Mouse (Mus musculus): Measurements from ENCODE around the gene Rassf7. TPM values are rescaled to one million over a fixed set of nuclear protein-coding genes. Genes with fewer than 3 reads are reported as not detected.

The Rassf7 gene
- polyA plus RNA-seq, 1 experiment from 2014 or later: 61.5 TPM

- 86% methylated on average over 5 of the region's 5 CpGs for WGBS
Observed at GRCm38 (mm10) chr7:141205504-141205903, 10.2 kb upstream of the Rassf7 start.

GRCm38 (mm10) chr7:141206182-141206937 lies 9.3 kb upstream of the Rassf7 start:
- Histone ChIP-seq H3K27ac (no peak overlapping the region), H3K4me3 (replicated peaks; ENCODE audit: low read depth, low read length) (no peak overlapping the region), H3K4me2 (ENCODE audit: low read length) (no peak overlapping the region), H3K9me3 (replicated peaks; ENCODE audit: low read length) (no peaks in the 10 kb centered on the region), H3K9ac (ENCODE audit: low read depth, low read length) (no peak overlapping the region), H3K4me1 (replicated peaks; ENCODE audit: insufficient read depth, low read length) (no peaks in the 10 kb centered on the region), H3K27me3 (ENCODE audit: insufficient read depth, low read length) (no peaks in the 10 kb centered on the region), H3K36me3 (ENCODE audit: insufficient read depth, low read length) (no peaks in the 10 kb centered on the region)
- ATAC-seq (replicated peaks; ENCODE audit: low FRiP score, low read depth) (no peak), DNase-seq (ENCODE audit: low spot score) (no peak)
- TF ChIP-seq CTCF (IDR thresholded peaks at IDR 0.05; ENCODE audit: low read depth): no peak
- 86% methylated on average over 18 of the region's 18 CpGs for WGBS

More at GRCm38 (mm10) chr7:141205504-141205903, 10.2 kb upstream of the Rassf7 start:
- H3K4me3 ChIP-seq (replicated peaks; ENCODE audit: low read depth, low read length): no peak overlapping the region
- H3K9me3 ChIP-seq (replicated peaks; ENCODE audit: low read length): no peaks in the 10 kb centered on the region
- H3K4me2 ChIP-seq (ENCODE audit: low read length): no peak overlapping the region
- ATAC-seq (replicated peaks; ENCODE audit: low FRiP score, low read depth) (no peak), DNase-seq (ENCODE audit: low spot score) (no peak)
- no peak overlapping the region for H3K27ac ChIP-seq
- no peak overlapping the region for H3K9ac ChIP-seq (ENCODE audit: low read depth, low read length)
- H3K4me1 ChIP-seq (replicated peaks; ENCODE audit: insufficient read depth, low read length): no peaks in the 10 kb centered on the region
- TF ChIP-seq CTCF (IDR thresholded peaks at IDR 0.05; ENCODE audit: low read depth): no peak
- H3K27me3 ChIP-seq (ENCODE audit: insufficient read depth, low read length): no peaks in the 10 kb centered on the region
- H3K36me3 ChIP-seq (ENCODE audit: insufficient read depth, low read length): no peaks in the 10 kb centered on the region

- no peak for TF ChIP-seq CTCF (IDR thresholded peaks at IDR 0.05; ENCODE audit: low read depth)
- ATAC-seq (replicated peaks; ENCODE audit: low FRiP score, low read depth): no peak
Observed at GRCm38 (mm10) chr7:141209526-141209925, 6.1 kb upstream of the Rassf7 start.

GRCm38 (mm10) chr7:141210137-141210536 lies 5.5 kb upstream of the Rassf7 start:
- ATAC-seq (replicated peaks; ENCODE audit: low FRiP score, low read depth) (no peak), DNase-seq (ENCODE audit: low spot score) (no peak)
- Histone ChIP-seq H3K9ac (ENCODE audit: low read depth, low read length) (no peak overlapping the region), H3K27ac (no peak overlapping the region), H3K36me3 (ENCODE audit: insufficient read depth, low read length) (no peaks in the 10 kb centered on the region), H3K4me1 (replicated peaks; ENCODE audit: insufficient read depth, low read length) (no peaks in the 10 kb centered on the region), H3K27me3 (ENCODE audit: insufficient read depth, low read length) (no peaks in the 10 kb centered on the region), H3K4me3 (replicated peaks; ENCODE audit: low read depth, low read length) (no peak overlapping the region), H3K9me3 (replicated peaks; ENCODE audit: low read length) (no peaks in the 10 kb centered on the region), H3K4me2 (ENCODE audit: low read length) (no peak overlapping the region)
- 66% methylated on average over 12 of the region's 12 CpGs for WGBS
- no peak for TF ChIP-seq CTCF (IDR thresholded peaks at IDR 0.05; ENCODE audit: low read depth)

More at GRCm38 (mm10) chr7:141209526-141209925, 6.1 kb upstream of the Rassf7 start:
- H3K9me3 ChIP-seq (replicated peaks; ENCODE audit: low read length): no peaks in the 10 kb centered on the region
- no peaks in the 10 kb centered on the region for H3K36me3 ChIP-seq (ENCODE audit: insufficient read depth, low read length)
- DNase-seq (ENCODE audit: low spot score): no peak
- no peaks in the 10 kb centered on the region for H3K4me1 ChIP-seq (replicated peaks; ENCODE audit: insufficient read depth, low read length)
- no peak overlapping the region for H3K9ac ChIP-seq (ENCODE audit: low read depth, low read length)
- no peak overlapping the region for H3K4me3 ChIP-seq (replicated peaks; ENCODE audit: low read depth, low read length)
- no peaks in the 10 kb centered on the region for H3K27me3 ChIP-seq (ENCODE audit: insufficient read depth, low read length)
- no peak overlapping the region for H3K4me2 ChIP-seq (ENCODE audit: low read length)
- no peak overlapping the region for H3K27ac ChIP-seq
- WGBS: 88% methylated on average over 3 of the region's 3 CpGs

GRCm38 (mm10) chr7:141210606-141211131 lies 5.0 kb upstream of the Rassf7 start:
- H3K36me3 ChIP-seq (ENCODE audit: insufficient read depth, low read length): no peaks in the 10 kb centered on the region
- ATAC-seq (replicated peaks; ENCODE audit: low FRiP score, low read depth): no peak
- TF ChIP-seq CTCF (IDR thresholded peaks at IDR 0.05; ENCODE audit: low read depth): no peak
- H3K9ac ChIP-seq (ENCODE audit: low read depth, low read length): no peak overlapping the region
- no peak overlapping the region for H3K4me3 ChIP-seq (replicated peaks; ENCODE audit: low read depth, low read length)
- H3K27me3 ChIP-seq (ENCODE audit: insufficient read depth, low read length): no peaks in the 10 kb centered on the region
- no peaks in the 10 kb centered on the region for H3K4me1 ChIP-seq (replicated peaks; ENCODE audit: insufficient read depth, low read length)
- WGBS: 87% methylated on average over 14 of the region's 14 CpGs
- no peaks in the 10 kb centered on the region for H3K9me3 ChIP-seq (replicated peaks; ENCODE audit: low read length)
- no peak for DNase-seq (ENCODE audit: low spot score)
- no peak overlapping the region for H3K27ac ChIP-seq
- no peak overlapping the region for H3K4me2 ChIP-seq (ENCODE audit: low read length)

- no peak for TF ChIP-seq CTCF (IDR thresholded peaks at IDR 0.05; ENCODE audit: low read depth)
- Histone ChIP-seq H3K36me3 (ENCODE audit: insufficient read depth, low read length) (no peaks in the 10 kb centered on the region), H3K4me2 (ENCODE audit: low read length) (no peak overlapping the region), H3K9me3 (replicated peaks; ENCODE audit: low read length) (no peaks in the 10 kb centered on the region), H3K4me1 (replicated peaks; ENCODE audit: insufficient read depth, low read length) (peaks cover 21% of the 10 kb centered on the region; the same call in 1 of the 2 replicates), H3K9ac (ENCODE audit: low read depth, low read length) (no peak overlapping the region), H3K4me3 (replicated peaks; ENCODE audit: low read depth, low read length) (no peak overlapping the region), H3K27ac (no peak overlapping the region), H3K27me3 (ENCODE audit: insufficient read depth, low read length) (no peaks in the 10 kb centered on the region)
- DNase-seq (ENCODE audit: low spot score) (no peak), ATAC-seq (replicated peaks; ENCODE audit: low FRiP score, low read depth) (no peak)
- WGBS: 89% methylated on average over 3 of the region's 3 CpGs
Observed at GRCm38 (mm10) chr7:141213133-141213532, 2.5 kb upstream of the Rassf7 start.

Data from kidney, postnatal 0 days (tissue).